Mouse (Mus musculus) hindbrain, embryonic 13.5 days (tissue): ENCODE data around the gene Dhx35. TPM values are rescaled to one million over a fixed set of nuclear protein-coding genes. Genes with fewer than 3 reads are reported as not detected.

Experiments used
- polyA plus RNA-seq: library from polyadenylated mRNA; unstranded; fragments of >200 nt; fragmentation: Nextera tagmentation; extraction: Ambion mirVana; gene quantifications from 2 replicates; pipeline ENCODE4 v1.2.1, GENCODE M21; 2015

Dhx35 gene
- polyA plus RNA-seq, 1 experiment from 2014 or later, result 13.3 TPM

Other genes starting within 250 kb of the Dhx35 start
- gene Slc32a1, start 184.0 kb upstream of the Dhx35 start, polyA plus RNA-seq, result 6.6 and 8.1 TPM in 2 replicates
- 12.4 and 12.6 TPM in 2 replicates for gene Actr5, start 169.9 kb upstream of the Dhx35 start, polyA plus RNA-seq
- gene Ppp1r16b, start 129.4 kb upstream of the Dhx35 start, polyA plus RNA-seq, result 8.0 and 8.5 TPM in 2 replicates
- gene Fam83d, start 26.7 kb upstream of the Dhx35 start, polyA plus RNA-seq, result 9.7 and 11.0 TPM in 2 replicates